Mouse (Mus musculus): ENCODE data around the gene Ptprk.

Ptprk gene

GRCm38 (mm10) chr10:28074653-28075451 lies at the start of gene Ptprk:
Gene Ptprk (plus strand): TSS chr10:28074820.
- DNase-seq (ENCODE audit: low read depth in 1 of 2, low spot score in 2 of 2): no peak

GRCm38 (mm10) chr10:28027791-28028190 lies 46.8 kb upstream of the Ptprk start:
- DNase-seq (ENCODE audit: low read depth in 1 of 2, low spot score in 2 of 2): no peak

- no peak for DNase-seq (ENCODE audit: low read depth in 1 of 2, low spot score in 2 of 2)
Measured at GRCm38 (mm10) chr10:28036456-28036855, 38.2 kb upstream of the Ptprk start.

- DNase-seq (ENCODE audit: low read depth in 1 of 2, low spot score in 2 of 2): no peak
Measured at GRCm38 (mm10) chr10:28054764-28055163, 19.9 kb upstream of the Ptprk start.

- no peak for DNase-seq (ENCODE audit: low read depth in 1 of 2, low spot score in 2 of 2)
Measured at GRCm38 (mm10) chr10:28059222-28059621, 15.4 kb upstream of the Ptprk start.

- no peak for DNase-seq (ENCODE audit: low read depth in 1 of 2, low spot score in 2 of 2)
Measured at GRCm38 (mm10) chr10:28067997-28068396, 6.6 kb upstream of the Ptprk start.

- DNase-seq (ENCODE audit: low read depth in 1 of 2, low spot score in 2 of 2): no peak
Measured at GRCm38 (mm10) chr10:28073991-28074652, 498 bp upstream of the Ptprk start.

- no peak for DNase-seq (ENCODE audit: low read depth in 1 of 2, low spot score in 2 of 2)
Measured at GRCm38 (mm10) chr10:28075491-28076035, 943 bp downstream of the Ptprk start.

- DNase-seq (ENCODE audit: low read depth in 1 of 2, low spot score in 2 of 2): no peak
Measured at GRCm38 (mm10) chr10:28076036-28076855, 1.6 kb downstream of the Ptprk start.

- DNase-seq (ENCODE audit: low read depth in 1 of 2, low spot score in 2 of 2): no peak
Measured at GRCm38 (mm10) chr10:28078270-28078669, 3.6 kb downstream of the Ptprk start.

GRCm38 (mm10) chr10:28081221-28081620 lies 6.6 kb downstream of the Ptprk start:
- DNase-seq (ENCODE audit: low read depth in 1 of 2, low spot score in 2 of 2): no peak

GRCm38 (mm10) chr10:28083183-28083582 lies 8.6 kb downstream of the Ptprk start:
- no peak for DNase-seq (ENCODE audit: low read depth in 1 of 2, low spot score in 2 of 2)

GRCm38 (mm10) chr10:28083625-28084024 lies 9.0 kb downstream of the Ptprk start:
- no peak for DNase-seq (ENCODE audit: low read depth in 1 of 2, low spot score in 2 of 2)

- no peak for DNase-seq (ENCODE audit: low read depth in 1 of 2, low spot score in 2 of 2)
Measured at GRCm38 (mm10) chr10:28087341-28087740, 12.7 kb downstream of the Ptprk start.

GRCm38 (mm10) chr10:28087749-28088148 lies 13.1 kb downstream of the Ptprk start:
- no peak for DNase-seq (ENCODE audit: low read depth in 1 of 2, low spot score in 2 of 2)

GRCm38 (mm10) chr10:28096007-28096406 lies 21.4 kb downstream of the Ptprk start:
- DNase-seq (ENCODE audit: low read depth in 1 of 2, low spot score in 2 of 2): no peak

GRCm38 (mm10) chr10:28097637-28098036 lies 23.0 kb downstream of the Ptprk start:
- no peak for DNase-seq (ENCODE audit: low read depth in 1 of 2, low spot score in 2 of 2)

- no peak for DNase-seq (ENCODE audit: low read depth in 1 of 2, low spot score in 2 of 2)
Measured at GRCm38 (mm10) chr10:28098923-28099322, 24.3 kb downstream of the Ptprk start.

- DNase-seq (ENCODE audit: low read depth in 1 of 2, low spot score in 2 of 2): no peak
Measured at GRCm38 (mm10) chr10:28103406-28103906, 28.8 kb downstream of the Ptprk start.

- DNase-seq (ENCODE audit: low read depth in 1 of 2, low spot score in 2 of 2): no peak
Measured at GRCm38 (mm10) chr10:28103924-28104323, 29.3 kb downstream of the Ptprk start.

GRCm38 (mm10) chr10:28105247-28105646 lies 30.6 kb downstream of the Ptprk start:
- DNase-seq (ENCODE audit: low read depth in 1 of 2, low spot score in 2 of 2): no peak
